Mouse (Mus musculus): ENCODE measurements at regions not wholly inside any gene's neighbourhood (a gene's known extent, or its start where the extent isn't known, plus 50 kb on each side); places are given as distances from the start of the nearest gene placed in this dataset.

GRCm38 (mm10) chr3:52861538-52861937 is 155.5 kb downstream of the Cog6 start:
- DNase-seq (ENCODE audit: low spot score in 2 of 2): no peak

- DNase-seq (ENCODE audit: low spot score in 2 of 2): no peak
Observed at GRCm38 (mm10) chr3:52859848-52860247, 157.2 kb downstream of the Cog6 start.

- no peak for DNase-seq (ENCODE audit: low spot score in 2 of 2)
Observed at GRCm38 (mm10) chr3:52859266-52859825, 157.7 kb downstream of the Cog6 start.

- no peak for DNase-seq (ENCODE audit: low spot score in 2 of 2)
Observed at GRCm38 (mm10) chr3:52858259-52858658, 158.8 kb downstream of the Cog6 start.

- DNase-seq (ENCODE audit: low spot score in 2 of 2): no peak
Observed at GRCm38 (mm10) chr3:52857076-52857475, 160.0 kb downstream of the Cog6 start.

GRCm38 (mm10) chr3:52854560-52854959 is 162.5 kb downstream of the Cog6 start:
- no peak for DNase-seq (ENCODE audit: low spot score in 2 of 2)

- DNase-seq (ENCODE audit: low spot score in 2 of 2): no peak
Observed at GRCm38 (mm10) chr3:52853126-52853525, 163.9 kb downstream of the Cog6 start.

GRCm38 (mm10) chr3:52845166-52845565 is 171.9 kb downstream of the Cog6 start:
- DNase-seq (ENCODE audit: low spot score in 2 of 2): no peak

- peak; percentile 72 to 86 for DNase-seq (ENCODE audit: low spot score in 2 of 2)
Observed at GRCm38 (mm10) chr3:52843998-52844397, 173.0 kb downstream of the Cog6 start.

GRCm38 (mm10) chr3:52842866-52843425 is 174.1 kb downstream of the Cog6 start:
- DNase-seq (ENCODE audit: low spot score in 2 of 2): no peak

GRCm38 (mm10) chr3:52840160-52840953 is 176.7 kb downstream of the Cog6 start:
- DNase-seq (ENCODE audit: low spot score in 2 of 2): no peak

GRCm38 (mm10) chr3:52838020-52838419 is 179.0 kb downstream of the Cog6 start:
- no peak for DNase-seq (ENCODE audit: low spot score in 2 of 2)

GRCm38 (mm10) chr3:52837527-52837926 is 179.5 kb downstream of the Cog6 start:
- DNase-seq (ENCODE audit: low spot score in 2 of 2): no peak

GRCm38 (mm10) chr3:52836780-52837179 is 180.3 kb downstream of the Cog6 start:
- no peak for DNase-seq (ENCODE audit: low spot score in 2 of 2)

- DNase-seq (ENCODE audit: low spot score in 2 of 2): no peak
Observed at GRCm38 (mm10) chr3:52832421-52832820, 184.6 kb downstream of the Cog6 start.

GRCm38 (mm10) chr3:52831986-52832385 is 185.1 kb downstream of the Cog6 start:
- DNase-seq (ENCODE audit: low spot score in 2 of 2): no peak

- DNase-seq (ENCODE audit: low spot score in 2 of 2): no peak
Observed at GRCm38 (mm10) chr3:52830101-52830500, 186.9 kb downstream of the Cog6 start.

- DNase-seq (ENCODE audit: low spot score in 2 of 2): no peak
Observed at GRCm38 (mm10) chr3:52829069-52829468, 188.0 kb downstream of the Cog6 start.

- no peak for DNase-seq (ENCODE audit: low spot score in 2 of 2)
Observed at GRCm38 (mm10) chr3:52828473-52828872, 188.6 kb downstream of the Cog6 start.

GRCm38 (mm10) chr3:52822848-52823247 is 194.2 kb downstream of the Cog6 start:
- no peak for DNase-seq (ENCODE audit: low spot score in 2 of 2)

GRCm38 (mm10) chr3:52821450-52821849 is 195.6 kb downstream of the Cog6 start:
- DNase-seq (ENCODE audit: low spot score in 2 of 2): no peak

- no peak for DNase-seq (ENCODE audit: low spot score in 2 of 2)
Observed at GRCm38 (mm10) chr3:52818401-52818800, 198.6 kb downstream of the Cog6 start.

- DNase-seq (ENCODE audit: low spot score in 2 of 2): no peak
Observed at GRCm38 (mm10) chr3:52817416-52817815, 199.6 kb downstream of the Cog6 start.

All from gastrocnemius, postnatal 4 days (tissue).